Mouse (Mus musculus) skeletal muscle tissue, adult 2 months (tissue): ENCODE data around the gene Tmem210.
A peak's percentile ranks its signal among the peaks of the same experiment; 100 is the strongest.

Experiments
- DNase-seq: peaks from one replicate; pipeline ENCODE4 v3.0.0-alpha.2; 2012; ENCODE audit warnings: low read depth, low spot score

Tmem210 gene

GRCm38 (mm10) chr2:25292856-25293255, 4.9 kb downstream of the Tmem210 start:
- peak; percentile 43 for DNase-seq

GRCm38 (mm10) chr2:25293706-25294105, 5.8 kb downstream of the Tmem210 start:
- DNase-seq, result no peak

- DNase-seq, result no peak
These were observed 9.1 kb downstream of the Tmem210 start for GRCm38 (mm10) chr2:25297093-25297492.

GRCm38 (mm10) chr2:25298046-25298445, 10.1 kb downstream of the Tmem210 start:
- no peak for DNase-seq

GRCm38 (mm10) chr2:25303452-25303851, 15.5 kb downstream of the Tmem210 start:
- no peak for DNase-seq

GRCm38 (mm10) chr2:25303931-25304656, 16.1 kb downstream of the Tmem210 start:
- DNase-seq, result no peak

GRCm38 (mm10) chr2:25304657-25305541, 17.0 kb downstream of the Tmem210 start:
- no peak for DNase-seq

GRCm38 (mm10) chr2:25305587-25306359, 17.8 kb downstream of the Tmem210 start:
- no peak for DNase-seq

- DNase-seq, result no peak
These were observed 22.2 kb downstream of the Tmem210 start for GRCm38 (mm10) chr2:25310180-25310579.

GRCm38 (mm10) chr2:25310969-25311368, 23.0 kb downstream of the Tmem210 start:
- DNase-seq, result no peak

- no peak for DNase-seq
These were observed 23.5 kb downstream of the Tmem210 start for GRCm38 (mm10) chr2:25311491-25311891.

GRCm38 (mm10) chr2:25318119-25318966, 30.4 kb downstream of the Tmem210 start:
- DNase-seq, result no peak

- no peak for DNase-seq
These were observed 31.2 kb downstream of the Tmem210 start, which contains the start of gene Grin1 for GRCm38 (mm10) chr2:25318971-25319773. TSS of gene Grin1 (minus strand) at chr2:25319187.

- no peak for DNase-seq
These were observed 32.1 kb downstream of the Tmem210 start for GRCm38 (mm10) chr2:25320084-25320483.

- no peak for DNase-seq
These were observed 38.1 kb downstream of the Tmem210 start for GRCm38 (mm10) chr2:25326036-25326435.

- DNase-seq, result no peak
These were observed 40.5 kb downstream of the Tmem210 start for GRCm38 (mm10) chr2:25328440-25328839.

- DNase-seq, result no peak
These were observed 43.5 kb downstream of the Tmem210 start for GRCm38 (mm10) chr2:25331470-25331869.

- DNase-seq, result peak; percentile 99
These were observed 44.6 kb downstream of the Tmem210 start, which contains the start of gene Man1b1 for GRCm38 (mm10) chr2:25332286-25333160. TSS of gene Man1b1 (plus strand) at chr2:25332338.

- no peak for DNase-seq
These were observed 45.6 kb downstream of the Tmem210 start for GRCm38 (mm10) chr2:25333569-25333968.
